Mouse (Mus musculus) thymus, adult 2 months (tissue): ENCODE data around the gene Fndc7. TPM values are rescaled to one million over a fixed set of nuclear protein-coding genes. Genes with fewer than 3 reads are reported as not detected.
A peak's percentile ranks its signal among the peaks of the same experiment; 100 is the strongest.

Experiments used
- DNase-seq: peaks from one replicate; pipeline ENCODE4 v3.0.0; 2021
- H3K27ac ChIP-seq: fragments of 200-500 bp; 2 replicates; pipeline ENCODE4 v1.5.1; 2012; ENCODE audit warnings: low read length, control low read depth; ENCODE audit not compliant: control insufficient read depth, insufficient read depth
- H3K27me3 ChIP-seq: fragments of 200-500 bp; 2 replicates; pipeline ENCODE4 v1.6.1; 2012; ENCODE audit warnings: mild to moderate bottlenecking, low read length, moderate library complexity, mixed read lengths; ENCODE audit not compliant: control insufficient read depth, insufficient read depth
- H3K36me3 ChIP-seq: fragments of 200-500 bp; 2 replicates; pipeline ENCODE4 v1.6.1; 2012; ENCODE audit warnings: mild to moderate bottlenecking, low read length, moderate library complexity; ENCODE audit not compliant: control insufficient read depth, insufficient read depth
- H3K4me1 ChIP-seq: fragments of 200-500 bp; replicated peaks from 2 replicates; pipeline ENCODE4 v1.6.1; 2012; ENCODE audit warnings: low read length; ENCODE audit not compliant: control insufficient read depth, insufficient read depth
- H3K4me3 ChIP-seq: fragments of 200-500 bp; 2 replicates; pipeline ENCODE4 v1.5.1; 2012; ENCODE audit warnings: mild to moderate bottlenecking, low read length, control low read depth, moderate library complexity; ENCODE audit not compliant: control insufficient read depth, insufficient read depth
- CTCF ChIP-seq: fragments of 200-500 bp; IDR thresholded peaks from 2 replicates; pipeline ENCODE4 v1.5.1; 2012; ENCODE audit warnings: mild to moderate bottlenecking, control low read depth, low read length, moderate library complexity, borderline replicate concordance; ENCODE audit not compliant: control insufficient read depth, poor library complexity, insufficient read depth; ENCODE audit errors: extremely low read depth
- POLR2A ChIP-seq: fragments of 200-500 bp; IDR thresholded peaks from 2 replicates; pipeline ENCODE4 v1.6.1; 2012; ENCODE audit warnings: mild to moderate bottlenecking, low read length, control low read depth, moderate library complexity; ENCODE audit not compliant: control insufficient read depth, poor library complexity, insufficient read depth; ENCODE audit errors: extremely low read depth
- WGBS: fragments of 180-500 bp; shearing (Covaris S2); methylation state at CpG from one replicate; pipeline ENCODE4 v1.1.7; 2018; 5-methylcytosine and 5-hydroxymethylcytosine counted together
- polyA plus RNA-seq: library from polyadenylated mRNA; depleted of rRNA; stranded (reverse); fragments of >200 nt; gene quantifications from 2 replicates; pipeline ENCODE4 v1.2.3, GENCODE M21; 2012; rRNA removed

Fndc7 gene
- 3.4 and 3.5 TPM in 2 replicates for polyA plus RNA-seq

DNA sequence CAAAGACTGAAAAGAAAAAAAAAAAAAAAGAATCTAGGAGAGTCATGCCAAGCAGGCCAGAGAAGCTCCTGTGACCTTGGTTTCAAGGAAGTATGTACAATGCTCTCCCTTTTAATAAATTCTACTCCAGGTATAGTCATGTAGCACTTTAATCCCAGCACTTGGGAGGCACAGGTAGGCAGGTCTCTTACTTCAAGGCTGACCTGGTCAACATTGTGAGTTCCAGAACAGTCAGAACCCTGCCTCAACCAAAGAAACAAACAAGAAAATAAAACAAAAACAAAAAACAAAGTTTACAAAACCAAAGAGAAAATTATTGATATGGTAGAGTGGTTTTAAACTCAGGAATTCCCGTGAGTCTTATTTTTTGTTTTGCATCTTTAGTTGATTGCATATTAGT lies at the start of gene Fndc7:
Fndc7 (minus strand) TSS at position 101 of the 400 bp plus-strand sequence.
- TF ChIP-seq POLR2A (no peak), CTCF (no peak)
- Histone ChIP-seq H3K4me1 (peaks cover 7% of the 10 kb centered on the region), H3K27me3 (no peaks in the 10 kb centered on the region), H3K36me3 (no peaks in the 10 kb centered on the region), H3K4me3 (no peak within 1 kb of the TSS), H3K27ac (no peak within 1 kb of the TSS)
- DNase-seq: no peak
- 94% methylated on average over 1 of the region's 1 CpGs for WGBS

DNA sequence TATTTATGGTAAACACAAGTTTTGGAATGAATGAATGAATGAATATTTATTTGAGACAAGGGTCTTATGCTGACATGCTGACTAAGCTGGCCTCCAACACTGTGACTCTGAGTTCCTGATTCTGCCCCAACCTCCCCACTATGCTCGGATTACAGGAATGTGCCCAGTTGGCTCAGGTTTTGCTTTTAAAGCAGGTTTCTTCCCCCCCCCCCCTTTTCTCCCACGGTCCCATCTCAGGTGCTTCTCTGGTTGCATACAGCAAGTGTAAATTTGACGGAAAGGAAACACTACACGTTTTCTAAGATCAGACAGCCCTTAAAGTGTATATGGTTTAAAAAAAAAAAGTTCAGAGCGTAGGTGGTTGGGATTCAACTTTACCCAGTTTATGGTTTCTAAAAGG lies 49.8 kb upstream of the Fndc7 start, which contains the start of gene Henmt1:
Henmt1 (plus strand) TSS at position 301 of the 400 bp plus-strand sequence.
- WGBS: 78% methylated on average over 5 of the region's 5 CpGs
- H3K27ac ChIP-seq: no peak within 1 kb of the TSS
- peaks cover 7% of the 10 kb centered on the region; the same call in 1 of the 2 replicates for H3K4me1 ChIP-seq
- TF ChIP-seq POLR2A (no peak), CTCF (no peak)
- no peak for DNase-seq
- H3K36me3 ChIP-seq: no peaks in the 10 kb centered on the region
- H3K27me3 ChIP-seq: no peaks in the 10 kb centered on the region
- peak within 1 kb of the TSS; percentile 36 for H3K4me3 ChIP-seq

DNA sequence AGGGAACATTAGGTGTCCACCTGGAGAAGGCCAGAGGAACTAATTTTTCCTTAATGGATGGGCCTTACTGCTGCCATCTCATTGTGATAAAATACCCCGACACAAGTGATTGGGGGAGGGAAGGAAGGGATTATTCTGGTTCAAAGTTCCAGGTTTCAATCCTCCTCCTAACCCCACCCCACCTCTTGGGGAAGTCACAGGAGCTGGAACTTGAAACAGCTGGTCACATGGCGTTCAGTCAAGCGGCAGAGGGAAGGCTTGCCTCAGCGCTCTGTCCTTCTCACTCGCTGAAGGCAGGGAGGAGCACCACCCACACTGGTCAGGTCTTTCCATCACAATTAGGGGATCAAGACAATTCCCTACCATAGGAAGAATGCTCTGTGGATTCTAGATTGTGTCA lies 48.9 kb upstream of the Fndc7 start:
- TF ChIP-seq POLR2A (no peak), CTCF (no peak)
- Histone ChIP-seq H3K4me1 (peaks cover 7% of the 10 kb centered on the region; the same call in 1 of the 2 replicates), H3K4me3 (no peak overlapping the region), H3K27me3 (no peaks in the 10 kb centered on the region), H3K36me3 (no peaks in the 10 kb centered on the region), H3K27ac (no peak overlapping the region)
- 89% methylated on average over 5 of the region's 5 CpGs for WGBS
- DNase-seq: no peak

DNA sequence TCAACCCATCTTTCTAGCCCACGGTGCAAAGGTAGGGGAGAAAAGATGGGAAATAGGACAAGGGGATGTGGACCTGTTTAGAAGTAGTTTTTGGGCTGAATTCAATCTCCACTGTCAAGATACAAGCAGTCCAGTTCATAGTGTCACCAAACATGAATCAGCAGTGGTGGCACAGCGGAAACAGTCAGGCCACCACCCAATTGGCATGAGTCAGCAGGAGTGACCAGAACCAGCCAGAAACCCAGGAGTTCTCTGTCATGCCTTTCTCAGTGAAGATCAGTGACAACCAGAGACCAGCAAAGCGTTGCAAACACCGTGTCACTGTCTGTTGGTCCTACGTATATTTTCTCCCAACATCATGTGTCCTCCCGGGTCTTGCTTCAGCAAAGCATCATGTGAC lies 43.7 kb upstream of the Fndc7 start:
- WGBS: 94% methylated on average over 6 of the region's 6 CpGs
- H3K36me3 ChIP-seq: no peaks in the 10 kb centered on the region
- TF ChIP-seq POLR2A (no peak), CTCF (no peak)

DNA sequence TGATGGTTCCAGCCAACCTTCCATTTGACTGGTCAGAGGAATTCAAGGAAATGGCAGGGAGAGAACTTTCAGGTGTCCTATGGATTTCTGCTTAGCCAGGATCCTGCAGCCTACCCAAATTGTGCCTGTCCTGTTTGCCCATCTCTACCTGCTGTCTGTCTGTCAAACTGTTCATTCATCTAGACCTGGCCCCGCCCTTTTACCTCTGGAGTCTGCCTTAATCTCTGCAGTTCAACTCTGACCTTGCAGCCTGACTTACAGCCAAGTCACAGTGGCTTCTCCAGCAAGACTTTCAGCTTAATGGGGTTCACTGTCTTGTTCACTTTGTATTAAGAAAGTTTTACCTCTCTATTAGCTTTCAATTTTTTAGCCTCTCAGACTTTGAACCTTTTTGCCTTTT lies 36.5 kb upstream of the Fndc7 start:
- Histone ChIP-seq H3K36me3 (no peaks in the 10 kb centered on the region), H3K27me3 (no peaks in the 10 kb centered on the region), H3K27ac (no peak overlapping the region), H3K4me3 (no peak overlapping the region), H3K4me1 (no peaks in the 10 kb centered on the region)
- no peak for DNase-seq
- 96% methylated on average over 1 of the region's 1 CpGs for WGBS
- no peak for TF ChIP-seq CTCF
- TF ChIP-seq POLR2A: no peak

More for the DNA sequence above, 43.7 kb upstream of the Fndc7 start:
- H3K27me3 ChIP-seq: no peaks in the 10 kb centered on the region
- H3K4me3 ChIP-seq: no peak overlapping the region
- no peak overlapping the region for H3K27ac ChIP-seq
- DNase-seq: no peak
- H3K4me1 ChIP-seq: no peaks in the 10 kb centered on the region

DNA sequence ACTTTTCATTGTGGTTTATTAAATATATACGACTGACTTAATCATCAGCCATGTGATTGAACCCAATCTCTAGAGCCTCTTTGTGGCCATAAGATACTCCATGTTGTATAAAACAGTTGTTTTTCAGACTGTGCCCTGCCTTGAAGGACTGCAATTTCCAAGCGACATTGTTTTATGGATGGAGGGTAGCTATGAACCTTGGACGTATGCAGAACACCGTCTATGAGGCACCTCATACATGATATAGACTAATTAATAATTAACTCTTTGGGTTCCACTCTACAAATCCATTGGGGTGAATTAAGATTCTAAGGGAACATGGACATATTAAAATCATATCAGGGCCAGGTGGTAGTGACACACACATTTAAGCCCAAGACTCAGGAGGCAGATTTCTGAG lies 35.9 kb upstream of the Fndc7 start:
- Histone ChIP-seq H3K4me3 (no peak overlapping the region), H3K27ac (no peak overlapping the region), H3K4me1 (no peaks in the 10 kb centered on the region), H3K36me3 (no peaks in the 10 kb centered on the region), H3K27me3 (no peaks in the 10 kb centered on the region)
- TF ChIP-seq CTCF: no peak
- no peak for TF ChIP-seq POLR2A
- DNase-seq: no peak
- WGBS: 97% methylated on average over 4 of the region's 4 CpGs

DNA sequence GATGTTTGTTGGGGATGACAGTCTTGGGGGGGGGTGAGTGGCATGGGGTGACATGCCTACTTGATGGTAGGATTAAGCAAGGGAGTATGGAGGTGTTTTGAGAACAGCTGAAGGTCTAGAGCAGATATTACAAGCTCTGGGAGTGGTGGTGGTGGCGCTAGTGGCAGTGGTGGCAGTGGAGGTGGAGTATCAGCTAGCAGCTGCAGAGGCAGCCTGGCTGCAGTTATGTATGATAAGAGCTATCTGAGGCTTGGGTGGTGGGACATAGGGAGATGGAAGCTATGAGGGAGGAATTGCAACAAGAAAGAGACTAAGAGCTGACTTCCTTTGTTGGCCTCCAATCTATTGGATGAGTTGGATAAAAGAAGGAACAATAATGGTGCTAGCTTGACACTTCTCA lies 32.0 kb upstream of the Fndc7 start:
- no peak for TF ChIP-seq POLR2A
- no peak for TF ChIP-seq CTCF
- 97% methylated on average over 1 of the region's 1 CpGs for WGBS
- H3K4me1 ChIP-seq: no peaks in the 10 kb centered on the region
- no peaks in the 10 kb centered on the region for H3K36me3 ChIP-seq
- DNase-seq: no peak
- H3K27me3 ChIP-seq: no peaks in the 10 kb centered on the region
- H3K4me3 ChIP-seq: no peak overlapping the region
- H3K27ac ChIP-seq: no peak overlapping the region

DNA sequence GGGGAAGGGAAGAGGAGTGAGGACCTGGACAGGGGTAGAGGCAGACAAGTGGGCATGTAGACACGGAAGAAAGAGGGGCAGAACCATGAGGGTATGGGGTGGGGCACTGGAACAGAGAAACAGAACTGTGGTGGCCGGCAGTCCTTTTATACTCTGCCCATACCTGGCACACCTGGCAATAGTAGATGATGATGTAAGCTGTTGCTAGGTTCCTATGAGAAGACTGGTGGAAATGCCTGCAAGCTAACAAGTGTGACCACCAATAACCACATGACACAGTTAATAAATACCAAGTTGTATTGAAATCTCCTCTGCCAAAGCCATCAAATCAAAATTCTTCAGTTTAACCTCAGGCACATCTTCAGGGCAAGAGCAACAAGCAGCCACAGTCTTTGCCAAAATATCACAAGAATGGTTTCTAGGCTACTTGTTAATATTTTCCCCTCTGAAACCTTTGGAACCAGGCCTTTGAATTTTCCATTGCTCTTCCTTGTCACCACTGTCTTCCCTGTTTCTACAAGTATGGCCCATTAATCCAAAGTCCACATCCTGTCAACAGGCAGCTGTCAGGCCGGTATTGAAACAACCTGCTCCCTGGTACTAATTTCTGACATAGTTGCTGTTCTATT lies 30.7 kb upstream of the Fndc7 start:
- H3K27me3 ChIP-seq: no peaks in the 10 kb centered on the region
- WGBS: 97% methylated on average over 3 of the region's 3 CpGs
- H3K4me1 ChIP-seq: no peaks in the 10 kb centered on the region
- TF ChIP-seq CTCF (no peak), POLR2A (no peak)
- DNase-seq: no peak
- no peak overlapping the region for H3K4me3 ChIP-seq
- no peak overlapping the region for H3K27ac ChIP-seq
- H3K36me3 ChIP-seq: no peaks in the 10 kb centered on the region
